Mouse (Mus musculus): ENCODE data around the gene H2-K1. TPM values are rescaled to one million over a fixed set of nuclear protein-coding genes. Genes with fewer than 3 reads are reported as not detected.
"Not testable (repeated sequence)": the region's sequence is repeated elsewhere in the genome, so short reads cannot be mapped to it uniquely, and the experiment has no call there.

The H2-K1 gene
- polyA plus RNA-seq, 1 experiment from 2014 or later = 13.8 TPM

DNA sequence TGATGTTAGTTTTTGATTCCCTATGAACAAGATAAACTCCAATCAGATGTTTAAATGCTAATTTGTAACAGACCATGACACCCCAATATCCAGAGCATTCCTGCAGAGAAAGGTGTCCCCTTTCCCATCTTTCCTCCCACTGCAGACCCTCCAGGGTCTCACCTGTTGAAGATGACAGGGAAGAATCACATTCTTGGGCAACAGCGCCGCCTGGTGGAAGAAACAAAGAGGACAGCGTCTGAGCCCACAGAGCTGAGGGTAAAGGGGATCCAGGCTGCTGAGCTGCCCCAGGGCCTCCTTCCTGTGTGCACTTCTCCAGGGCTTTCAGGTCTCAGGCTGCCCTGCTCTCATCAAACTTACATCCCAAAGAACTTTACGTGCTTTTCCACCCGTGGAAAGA lies 3.3 kb upstream of the H2-K1 start:
- Histone ChIP-seq H3K4me2 (no peak overlapping the region), H3K4me1 (ENCODE audit: control insufficient read depth, insufficient read depth, low read length) (no peaks in the 10 kb centered on the region; the same call in 1 of the 2 replicates), H3K9ac (ENCODE audit: low read depth, low read length) (no peak overlapping the region), H3K36me3 (ENCODE audit: control insufficient read depth, insufficient read depth, low read length) (no peaks in the 10 kb centered on the region), H3K9me3 (replicated peaks; ENCODE audit: control insufficient read depth, low read length) (no peaks in the 10 kb centered on the region), H3K27me3 (ENCODE audit: control insufficient read depth, insufficient read depth, low read length) (peaks cover 30% of the 10 kb centered on the region), H3K4me3 (ENCODE audit: low read depth, low read length) (no peak overlapping the region), H3K27ac (ENCODE audit: low read depth, low read length) (no peak overlapping the region)
- ATAC-seq (replicated peaks; ENCODE audit: insufficient number of reproducible peaks, low FRiP score, low TSS enrichment) = no peak
- 3% methylated on average over 5 of the region's 5 CpGs for WGBS (ENCODE audit: insufficient replicate concordance)

GRCm38 (mm10) chr17:34000796-34001195 lies 649 bp upstream of the H2-K1 start:
- H3K4me1 ChIP-seq (ENCODE audit: control insufficient read depth, insufficient read depth, low read length); H3K4me3 ChIP-seq (ENCODE audit: low read depth, low read length); H3K9ac ChIP-seq (ENCODE audit: low read depth, low read length); H3K36me3 ChIP-seq (ENCODE audit: control insufficient read depth, insufficient read depth, low read length); H3K4me2 ChIP-seq; H3K27ac ChIP-seq (ENCODE audit: low read depth, low read length); H3K9me3 ChIP-seq (replicated peaks; ENCODE audit: control insufficient read depth, low read length); ATAC-seq (replicated peaks; ENCODE audit: insufficient number of reproducible peaks, low FRiP score, low TSS enrichment): not testable (repeated sequence)
- peaks cover 35% of the 10 kb centered on the region for H3K27me3 ChIP-seq (ENCODE audit: control insufficient read depth, insufficient read depth, low read length)
- WGBS (ENCODE audit: insufficient replicate concordance) = 55% methylated on average over 2 of the region's 2 CpGs

DNA sequence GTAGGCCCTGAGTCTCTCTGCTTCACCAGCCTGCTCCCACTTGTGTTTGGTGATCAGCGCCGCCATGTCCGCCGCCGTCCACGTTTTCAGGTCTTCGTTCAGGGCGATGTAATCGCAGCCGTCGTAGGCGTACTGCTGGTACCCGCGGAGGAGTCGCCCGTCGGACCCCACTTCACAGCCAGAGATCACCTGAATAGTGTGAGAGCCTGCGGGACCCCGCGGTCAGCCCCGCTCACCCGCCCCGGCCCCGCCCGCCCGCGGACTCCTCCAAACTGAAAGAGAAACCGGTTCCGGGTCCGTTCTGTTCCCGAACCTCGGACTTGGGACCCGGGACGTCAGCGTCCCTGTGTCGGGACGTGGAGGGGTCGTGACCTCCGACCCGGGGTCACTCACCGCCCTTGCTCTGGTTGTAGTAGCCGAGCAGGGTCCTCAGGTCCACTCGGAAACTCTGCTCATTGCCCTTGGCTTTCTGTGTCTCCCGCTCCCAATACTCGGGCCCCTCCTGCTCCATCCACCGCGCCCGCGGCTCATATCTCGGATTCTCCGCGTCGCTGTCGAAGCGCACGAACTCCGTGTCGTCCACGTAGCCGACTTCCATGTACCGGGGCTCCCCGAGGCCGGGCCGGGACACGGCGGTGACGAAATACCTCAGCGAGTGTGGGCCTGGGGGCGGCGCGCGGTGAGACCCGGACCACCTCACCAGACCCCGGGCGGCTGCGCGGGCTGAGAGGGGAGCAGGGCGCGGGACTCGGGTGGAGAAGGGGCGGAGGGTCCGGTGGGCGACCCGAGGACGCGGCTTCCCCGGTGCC lies 602 bp downstream of the H2-K1 start:
- Histone ChIP-seq H3K27ac (ENCODE audit: low read depth, low read length) (no peak overlapping the region), H3K27me3 (ENCODE audit: control insufficient read depth, insufficient read depth, low read length) (peaks cover 37% of the 10 kb centered on the region), H3K4me3 (ENCODE audit: low read depth, low read length) (peak overlapping the region; percentile 63), H3K9me3 (replicated peaks; ENCODE audit: control insufficient read depth, low read length) (no peaks in the 10 kb centered on the region), H3K4me1 (ENCODE audit: control insufficient read depth, insufficient read depth, low read length) (no peaks in the 10 kb centered on the region; the same call in 1 of the 2 replicates), H3K4me2 (peak overlapping the region; percentile 99), H3K36me3 (ENCODE audit: control insufficient read depth, insufficient read depth, low read length) (no peaks in the 10 kb centered on the region), H3K9ac (ENCODE audit: low read depth, low read length) (peak overlapping the region; percentile 60; the same call in 1 of the 2 replicates)
- WGBS (ENCODE audit: insufficient replicate concordance) = 2% methylated on average over 86 of the region's 87 CpGs
- 0 out of 2 replicates have a peak, but pooled peaks have one; percentile 14 for ATAC-seq (replicated peaks; ENCODE audit: insufficient number of reproducible peaks, low FRiP score, low TSS enrichment)

DNA sequence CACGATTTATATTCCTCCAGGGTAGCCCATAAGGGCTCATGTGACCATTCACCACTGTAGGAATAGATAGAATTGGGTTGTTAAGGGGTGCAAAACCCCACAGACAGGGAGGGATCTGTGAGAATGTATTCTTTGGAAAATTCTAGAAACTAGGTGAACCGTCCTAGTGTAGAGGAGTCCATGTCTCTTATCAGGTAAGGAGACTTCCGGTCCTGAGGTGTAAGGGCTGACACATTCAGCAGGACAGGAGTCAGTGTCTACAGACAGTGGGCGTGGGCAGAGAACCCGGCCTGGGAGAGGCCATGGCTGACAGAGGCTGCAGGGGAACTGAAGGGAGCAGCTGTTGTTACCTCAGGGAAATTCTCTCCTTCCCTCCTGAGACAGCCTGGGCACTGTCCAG lies 1.4 kb downstream of the H2-K1 start:
- H3K4me2 ChIP-seq; H3K9ac ChIP-seq (ENCODE audit: low read depth, low read length); H3K4me3 ChIP-seq (ENCODE audit: low read depth, low read length); H3K4me1 ChIP-seq (ENCODE audit: control insufficient read depth, insufficient read depth, low read length); ATAC-seq (replicated peaks; ENCODE audit: insufficient number of reproducible peaks, low FRiP score, low TSS enrichment); H3K27ac ChIP-seq (ENCODE audit: low read depth, low read length); H3K9me3 ChIP-seq (replicated peaks; ENCODE audit: control insufficient read depth, low read length); H3K36me3 ChIP-seq (ENCODE audit: control insufficient read depth, insufficient read depth, low read length): not testable (repeated sequence)
- WGBS (ENCODE audit: insufficient replicate concordance) = 47% methylated on average over 5 of the region's 5 CpGs
- peaks cover 37% of the 10 kb centered on the region for H3K27me3 ChIP-seq (ENCODE audit: control insufficient read depth, insufficient read depth, low read length)

- H3K27ac ChIP-seq (ENCODE audit: low read depth, low read length); ATAC-seq (replicated peaks; ENCODE audit: insufficient number of reproducible peaks, low FRiP score, low TSS enrichment); H3K4me2 ChIP-seq; H3K9me3 ChIP-seq (replicated peaks; ENCODE audit: control insufficient read depth, low read length); H3K4me3 ChIP-seq (ENCODE audit: low read depth, low read length); H3K36me3 ChIP-seq (ENCODE audit: control insufficient read depth, insufficient read depth, low read length); H3K4me1 ChIP-seq (ENCODE audit: control insufficient read depth, insufficient read depth, low read length); H3K9ac ChIP-seq (ENCODE audit: low read depth, low read length): not testable (repeated sequence)
- H3K27me3 ChIP-seq (ENCODE audit: control insufficient read depth, insufficient read depth, low read length) = peaks cover 34% of the 10 kb centered on the region
- 86% methylated on average over 2 of the region's 2 CpGs for WGBS (ENCODE audit: insufficient replicate concordance)
Observed at GRCm38 (mm10) chr17:33997025-33997424, 3.1 kb downstream of the H2-K1 start.

- 36% methylated on average over 3 of the region's 3 CpGs for WGBS (ENCODE audit: insufficient replicate concordance)
- Histone ChIP-seq H3K4me2 (no peak overlapping the region), H3K27me3 (ENCODE audit: control insufficient read depth, insufficient read depth, low read length) (peaks cover 24% of the 10 kb centered on the region), H3K4me3 (ENCODE audit: low read depth, low read length) (no peak overlapping the region), H3K9me3 (replicated peaks; ENCODE audit: control insufficient read depth, low read length) (no peaks in the 10 kb centered on the region), H3K36me3 (ENCODE audit: control insufficient read depth, insufficient read depth, low read length) (no peaks in the 10 kb centered on the region), H3K4me1 (ENCODE audit: control insufficient read depth, insufficient read depth, low read length) (no peaks in the 10 kb centered on the region; the same call in 1 of the 2 replicates), H3K27ac (ENCODE audit: low read depth, low read length) (no peak overlapping the region), H3K9ac (ENCODE audit: low read depth, low read length) (no peak overlapping the region)
- no peak for ATAC-seq (replicated peaks; ENCODE audit: insufficient number of reproducible peaks, low FRiP score, low TSS enrichment)
Observed at GRCm38 (mm10) chr17:33995651-33996050, 4.5 kb downstream of the H2-K1 start.

DNA sequence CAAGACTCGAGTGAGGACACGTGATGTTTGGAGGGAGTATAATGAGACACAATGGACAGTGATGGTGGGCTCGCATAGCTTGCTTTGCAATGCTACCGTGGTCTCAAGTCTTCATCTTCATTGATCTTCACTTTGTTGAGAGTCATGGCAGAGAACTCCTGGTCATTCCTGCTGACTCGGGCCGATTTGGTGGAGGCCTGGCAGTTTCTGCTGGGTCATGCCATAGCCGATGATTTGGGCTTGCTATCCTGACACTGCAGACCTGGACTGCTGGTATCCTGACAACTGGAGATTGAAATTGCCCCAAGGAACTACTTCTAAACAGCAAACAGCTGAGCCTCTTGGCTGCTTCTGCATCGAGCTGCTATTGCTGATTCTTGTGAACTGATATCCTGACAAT lies 5.2 kb downstream of the H2-K1 start:
- no peaks in the 10 kb centered on the region for H3K36me3 ChIP-seq (ENCODE audit: control insufficient read depth, insufficient read depth, low read length)
- H3K9ac ChIP-seq (ENCODE audit: low read depth, low read length) = no peak overlapping the region
- H3K4me2 ChIP-seq = no peak overlapping the region
- H3K9me3 ChIP-seq (replicated peaks; ENCODE audit: control insufficient read depth, low read length) = no peaks in the 10 kb centered on the region
- H3K4me1 ChIP-seq (ENCODE audit: control insufficient read depth, insufficient read depth, low read length) = no peaks in the 10 kb centered on the region; the same call in 1 of the 2 replicates
- H3K27ac ChIP-seq (ENCODE audit: low read depth, low read length) = no peak overlapping the region
- peaks cover 17% of the 10 kb centered on the region for H3K27me3 ChIP-seq (ENCODE audit: control insufficient read depth, insufficient read depth, low read length)
- no peak for ATAC-seq (replicated peaks; ENCODE audit: insufficient number of reproducible peaks, low FRiP score, low TSS enrichment)
- WGBS (ENCODE audit: insufficient replicate concordance) = 82% methylated on average over 8 of the region's 8 CpGs
- no peak overlapping the region for H3K4me3 ChIP-seq (ENCODE audit: low read depth, low read length)

- no peak for ATAC-seq (replicated peaks; ENCODE audit: insufficient number of reproducible peaks, low FRiP score, low TSS enrichment)
- no peaks in the 10 kb centered on the region for H3K9me3 ChIP-seq (replicated peaks; ENCODE audit: control insufficient read depth, low read length)
- H3K4me3 ChIP-seq (ENCODE audit: low read depth, low read length) = no peak overlapping the region
- H3K4me2 ChIP-seq = no peak overlapping the region
- H3K27ac ChIP-seq (ENCODE audit: low read depth, low read length) = no peak overlapping the region
- 31% methylated on average over 10 of the region's 10 CpGs for WGBS (ENCODE audit: insufficient replicate concordance)
- H3K4me1 ChIP-seq (ENCODE audit: control insufficient read depth, insufficient read depth, low read length) = no peaks in the 10 kb centered on the region
- no peak overlapping the region for H3K9ac ChIP-seq (ENCODE audit: low read depth, low read length)
- H3K36me3 ChIP-seq (ENCODE audit: control insufficient read depth, insufficient read depth, low read length) = no peaks in the 10 kb centered on the region
- H3K27me3 ChIP-seq (ENCODE audit: control insufficient read depth, insufficient read depth, low read length) = peaks cover 10% of the 10 kb centered on the region; the same call in 1 of the 2 replicates
Observed at GRCm38 (mm10) chr17:33991788-33992664, 8.1 kb downstream of the H2-K1 start.

All from heart, embryonic 11.5 days (tissue).